Mouse (Mus musculus) lung, postnatal 0 days (tissue): ENCODE measurements at regions not wholly inside any gene's neighbourhood (a gene's known extent, or its start where the extent isn't known, plus 50 kb on each side); places are given as distances from the start of the nearest gene placed in this dataset.

Source experiments
- ATAC-seq: fragments of 200-750 bp; cut with Nextera tagmentation; 2 replicates; pipeline ENCODE4 v1.8.0; 2017; ENCODE audit warnings: moderate library complexity
- DNase-seq: peaks from one replicate; pipeline ENCODE4 v3.0.0-alpha.2; 2016; ENCODE audit warnings: low spot score
- H3K27ac ChIP-seq: fragments of 300-500 bp; sonication (generic); 2 replicates; pipeline ENCODE4 v1.5.1; 2014; ENCODE audit warnings: antibody characterized with exemption, mild to moderate bottlenecking, low read length, mixed read lengths
- H3K27me3 ChIP-seq: fragments of 300-500 bp; sonication (generic); replicated peaks from 2 replicates; pipeline ENCODE4 v1.6.1; 2014; ENCODE audit warnings: low read length, mixed read lengths; ENCODE audit not compliant: insufficient read depth
- H3K36me3 ChIP-seq: fragments of 300-500 bp; sonication (generic); 2 replicates; pipeline ENCODE4 v1.6.1; 2014; ENCODE audit warnings: low read length, mixed read lengths; ENCODE audit not compliant: insufficient read depth
- H3K4me1 ChIP-seq: fragments of 300-500 bp; sonication (generic); 2 replicates; pipeline ENCODE4 v1.6.1; 2014; ENCODE audit warnings: antibody characterized with exemption, low read depth, low read length, mixed read lengths; ENCODE audit not compliant: insufficient read depth
- H3K4me2 ChIP-seq: fragments of 300-500 bp; sonication (generic); replicated peaks from 2 replicates; pipeline ENCODE4 v1.6.1; 2014; ENCODE audit warnings: low read depth, mild to moderate bottlenecking, low read length, moderate library complexity, mixed read lengths
- H3K4me3 ChIP-seq: fragments of 300-500 bp; sonication (generic); 2 replicates; pipeline ENCODE4 v1.5.1; 2014; ENCODE audit warnings: low read depth, low read length
- H3K9ac ChIP-seq: fragments of 300-500 bp; sonication (generic); replicated peaks from 2 replicates; pipeline ENCODE4 v1.6.1; 2014; ENCODE audit warnings: low read depth, mild to moderate bottlenecking
- H3K9me3 ChIP-seq: fragments of 300-500 bp; sonication (generic); 2 replicates; pipeline ENCODE4 v1.6.1; 2016; ENCODE audit warnings: low read length, mixed read lengths
- CTCF ChIP-seq: IDR thresholded peaks from 2 replicates; pipeline ENCODE4 v1.5.1; 2016; ENCODE audit warnings: antibody characterized with exemption, mild to moderate bottlenecking
- EP300 ChIP-seq: IDR thresholded peaks from 2 replicates; pipeline ENCODE4 v1.6.1; 2016; ENCODE audit warnings: antibody characterized with exemption, mild to moderate bottlenecking, control low read depth
- WGBS: fragments of 180-500 bp; shearing (Covaris S2); extraction: QIAGEN DNeasy Blood & Tissue Kit; methylation state at CpG from one replicate; pipeline ENCODE4 v1.1.7; 2014; 5-methylcytosine and 5-hydroxymethylcytosine counted together

DNA sequence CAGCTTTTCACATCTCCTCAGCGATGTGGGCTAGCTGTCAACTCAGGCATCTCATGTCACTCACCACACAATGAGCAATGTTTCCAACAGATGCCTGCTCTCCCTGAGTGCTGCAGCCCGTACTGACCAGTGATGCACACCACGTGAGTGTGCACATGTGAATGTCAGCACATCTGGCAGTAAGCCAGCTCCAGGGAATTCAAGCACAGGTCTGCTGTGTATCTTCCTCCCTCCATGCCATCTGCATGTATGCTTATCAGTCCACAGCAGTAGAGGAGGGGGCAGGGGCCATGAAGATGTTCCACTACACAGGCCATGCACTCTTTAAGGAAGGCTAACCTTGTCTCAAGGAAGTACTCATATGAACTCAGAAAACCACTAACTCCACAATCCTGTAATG, 183.2 kb downstream of the Clic5 start:
- 44% methylated on average over 3 of the region's 3 CpGs for WGBS
- no peak for TF ChIP-seq CTCF
- no peak for TF ChIP-seq EP300
- no peaks in the 10 kb centered on the region for H3K9me3 ChIP-seq
- no peaks in the 10 kb centered on the region for H3K4me1 ChIP-seq
- no peak overlapping the region for H3K27ac ChIP-seq
- H3K36me3 ChIP-seq, result no peaks in the 10 kb centered on the region
- ATAC-seq, result no peak
- no peak overlapping the region for H3K4me3 ChIP-seq
- no peak overlapping the region for H3K4me2 ChIP-seq
- no peaks in the 10 kb centered on the region for H3K27me3 ChIP-seq
- DNase-seq, result no peak
- H3K9ac ChIP-seq, result no peak overlapping the region

DNA sequence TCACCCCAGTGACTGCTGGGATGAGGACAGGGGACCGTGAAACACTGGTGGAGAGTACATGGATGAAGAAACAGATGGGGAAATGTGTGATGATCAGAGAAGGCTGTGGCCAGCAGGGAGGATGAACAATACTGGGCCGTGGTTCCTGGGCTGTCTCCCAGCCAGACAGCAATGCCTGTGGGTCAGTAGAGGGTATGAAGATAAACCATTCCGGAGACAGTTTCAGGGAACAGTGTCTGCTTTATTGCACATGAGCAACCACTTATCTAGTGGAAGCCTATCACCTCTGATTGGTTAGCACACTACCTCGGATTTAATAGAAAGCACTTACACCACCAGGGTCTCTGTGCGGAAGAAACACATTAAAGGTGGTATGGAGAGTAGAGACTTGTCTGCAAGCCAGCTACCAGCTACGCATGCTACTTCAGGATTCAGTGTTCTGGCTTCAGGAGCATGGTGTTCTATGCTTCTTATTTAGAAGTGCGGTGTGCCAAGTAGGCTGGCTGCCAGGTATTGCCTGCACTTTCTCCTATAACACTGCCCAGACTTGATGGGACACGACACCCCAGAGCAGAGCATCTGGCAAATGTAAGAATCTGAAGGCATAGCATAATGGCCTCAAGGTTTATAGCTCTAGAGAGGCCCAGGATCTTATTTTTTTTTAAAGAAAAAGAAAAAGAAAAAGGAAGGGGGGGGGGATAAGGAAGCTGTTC, 185.5 kb downstream of the Clic5 start:
- Histone ChIP-seq H3K4me2 (no peak overlapping the region), H3K27ac (no peak overlapping the region)
- DNase-seq, result no peak

DNA sequence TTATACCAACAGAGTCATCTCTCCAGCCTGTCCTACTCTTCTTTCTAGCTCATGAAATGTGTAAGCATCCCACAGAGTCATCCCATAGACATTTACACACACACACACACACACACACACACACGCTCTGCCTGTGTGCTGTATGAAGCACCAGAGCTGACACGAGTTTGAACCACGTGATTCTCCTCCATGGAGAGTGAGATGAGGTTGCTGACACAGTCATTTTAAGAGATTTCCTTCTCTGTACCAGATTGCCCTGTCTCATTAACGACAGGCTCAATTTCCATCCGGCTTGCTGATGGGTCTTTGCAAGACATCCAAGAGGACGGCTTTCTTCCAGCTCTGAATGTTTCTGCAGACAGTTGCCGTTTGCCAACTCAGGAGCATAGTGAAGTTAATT, 190.0 kb downstream of the Clic5 start:
- Histone ChIP-seq H3K27ac (no peak overlapping the region), H3K9me3 (no peaks in the 10 kb centered on the region), H3K9ac (no peak overlapping the region), H3K4me3 (no peak overlapping the region), H3K4me1 (no peaks in the 10 kb centered on the region), H3K36me3 (no peaks in the 10 kb centered on the region), H3K27me3 (no peaks in the 10 kb centered on the region), H3K4me2 (no peak overlapping the region)
- 72% methylated on average over 7 of the region's 7 CpGs for WGBS
- no peak for DNase-seq
- TF ChIP-seq CTCF (no peak), EP300 (no peak)
- no peak for ATAC-seq

More for the DNA sequence above, 185.5 kb downstream of the Clic5 start:
- Histone ChIP-seq H3K4me1 (no peaks in the 10 kb centered on the region), H3K36me3 (no peaks in the 10 kb centered on the region), H3K27me3 (no peaks in the 10 kb centered on the region), H3K9ac (no peak overlapping the region), H3K9me3 (no peaks in the 10 kb centered on the region), H3K4me3 (no peak overlapping the region)
- ATAC-seq, result no peak
- TF ChIP-seq EP300 (no peak), CTCF (no peak)
- WGBS, result 67% methylated on average over 8 of the region's 8 CpGs

DNA sequence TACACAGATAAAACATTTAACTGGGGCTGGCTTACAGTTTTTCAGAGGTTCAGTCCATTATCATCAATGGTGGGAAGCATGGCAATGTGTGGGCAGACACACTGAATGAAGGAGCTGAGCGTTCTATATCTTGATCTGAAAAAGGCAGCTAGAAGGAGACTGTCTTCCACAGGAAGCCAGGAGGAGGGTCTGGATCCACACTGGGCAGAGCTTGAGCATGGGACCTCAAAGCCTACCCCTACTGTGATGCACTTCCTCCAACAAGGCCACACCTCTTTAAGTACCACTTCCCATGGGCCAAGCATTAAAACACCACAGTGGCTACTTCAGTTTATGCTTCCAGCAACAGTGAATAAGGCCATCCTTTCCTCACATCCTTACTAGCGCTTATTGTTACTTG, 200.5 kb downstream of the Clic5 start:
- DNase-seq, result no peak
- Histone ChIP-seq H3K9me3 (no peaks in the 10 kb centered on the region), H3K4me2 (no peak overlapping the region), H3K4me3 (no peak overlapping the region), H3K27me3 (no peaks in the 10 kb centered on the region), H3K27ac (no peak overlapping the region), H3K36me3 (no peaks in the 10 kb centered on the region), H3K4me1 (no peaks in the 10 kb centered on the region), H3K9ac (no peak overlapping the region)
- WGBS, result 92% methylated on average over 2 of the region's 2 CpGs
- no peak for ATAC-seq
- no peak for TF ChIP-seq CTCF
- TF ChIP-seq EP300, result no peak

DNA sequence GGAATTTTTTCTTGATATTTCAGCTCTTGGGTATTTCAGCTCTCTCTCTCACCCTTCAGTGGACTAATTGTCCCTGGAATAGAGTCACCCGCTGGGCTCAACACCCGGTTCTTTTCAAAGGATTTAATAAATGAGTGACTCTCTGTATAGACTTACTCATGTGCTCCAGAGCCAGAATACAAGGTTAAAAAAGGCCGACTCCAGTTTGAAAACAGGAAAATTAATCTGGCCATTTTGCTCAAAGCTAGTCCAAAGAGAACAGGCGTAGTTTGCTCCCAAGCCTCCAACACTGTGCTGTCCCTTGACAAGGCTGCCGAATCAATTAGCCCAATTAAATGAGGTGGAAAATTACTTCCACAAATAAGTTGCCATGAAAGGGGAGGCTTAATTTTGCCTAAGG, 209.4 kb downstream of the Clic5 start:
- Histone ChIP-seq H3K9me3 (no peaks in the 10 kb centered on the region), H3K36me3 (no peaks in the 10 kb centered on the region), H3K4me2 (no peak overlapping the region), H3K4me3 (no peak overlapping the region), H3K27me3 (no peaks in the 10 kb centered on the region), H3K4me1 (no peaks in the 10 kb centered on the region), H3K9ac (no peak overlapping the region), H3K27ac (no peak overlapping the region)
- DNase-seq (no peak), ATAC-seq (no peak)
- TF ChIP-seq EP300, result no peak
- no peak for TF ChIP-seq CTCF
- 81% methylated on average over 5 of the region's 5 CpGs for WGBS

DNA sequence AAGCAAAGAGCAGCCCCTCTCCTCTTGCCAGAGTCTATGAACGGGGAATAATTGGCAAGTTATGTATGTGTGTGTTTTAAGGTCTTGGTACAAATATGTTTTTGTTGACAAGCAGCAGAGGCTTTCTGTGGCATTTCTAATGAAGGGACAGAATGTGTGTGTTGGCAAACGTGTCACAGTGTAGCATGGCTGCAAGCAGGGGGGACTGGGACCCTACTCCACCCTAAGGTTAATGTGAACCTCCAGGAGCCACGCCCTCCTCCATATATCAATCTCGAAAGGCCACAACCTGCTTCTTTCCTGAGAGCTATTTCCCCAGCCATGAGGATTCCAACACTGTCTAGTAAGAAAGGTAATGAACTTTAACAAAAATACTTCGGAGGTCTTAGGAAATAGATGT, 209.8 kb downstream of the Clic5 start:
- no peak for ATAC-seq
- DNase-seq, result no peak
- Histone ChIP-seq H3K27ac (no peak overlapping the region), H3K9ac (no peak overlapping the region), H3K36me3 (no peaks in the 10 kb centered on the region), H3K4me2 (no peak overlapping the region), H3K9me3 (no peaks in the 10 kb centered on the region), H3K4me3 (no peak overlapping the region), H3K27me3 (no peaks in the 10 kb centered on the region), H3K4me1 (no peaks in the 10 kb centered on the region)
- WGBS, result 65% methylated on average over 5 of the region's 5 CpGs
- no peak for TF ChIP-seq EP300
- no peak for TF ChIP-seq CTCF

DNA sequence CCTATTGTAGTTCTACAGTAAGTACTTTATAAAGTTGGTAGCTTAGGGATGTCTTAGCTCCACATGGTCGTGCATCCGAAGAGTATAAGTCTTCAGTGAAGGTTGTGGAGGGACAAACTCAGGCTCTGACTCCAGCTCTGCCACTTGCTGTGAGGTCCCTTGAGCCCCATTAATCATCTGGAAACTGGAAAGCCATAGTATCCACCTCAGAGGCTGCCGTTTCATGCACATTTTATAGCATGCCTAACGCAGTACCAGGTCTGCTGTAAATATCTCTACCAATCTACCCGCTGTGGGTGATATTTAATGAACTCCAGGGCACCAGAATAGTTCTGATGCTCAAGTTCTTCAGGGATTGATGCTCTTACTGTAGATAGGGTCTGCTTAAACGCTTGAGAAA, 216.5 kb downstream of the Clic5 start:
- TF ChIP-seq EP300, result no peak
- no peak for TF ChIP-seq CTCF

More for the DNA sequence above, 216.5 kb downstream of the Clic5 start:
- Histone ChIP-seq H3K4me2 (no peak overlapping the region), H3K9me3 (no peaks in the 10 kb centered on the region), H3K9ac (no peak overlapping the region), H3K4me1 (no peaks in the 10 kb centered on the region), H3K36me3 (no peaks in the 10 kb centered on the region), H3K4me3 (no peak overlapping the region), H3K27me3 (no peaks in the 10 kb centered on the region), H3K27ac (no peak overlapping the region)
- ATAC-seq (no peak), DNase-seq (no peak)
- 85% methylated on average over 6 of the region's 6 CpGs for WGBS
